Mouse (Mus musculus): ENCODE measurements around the gene Jup.
"Not testable (repeated sequence)": the region's sequence is repeated elsewhere in the genome, so short reads cannot be mapped to it uniquely, and the experiment has no call there.

Gene Jup

GRCm38 (mm10) chr11:100391081-100391883, 6.3 kb downstream of the Jup start:
- peak in 1 of 2 experiments; percentile 38 for DNase-seq (ENCODE audit: low spot score in 2 of 2)

DNA sequence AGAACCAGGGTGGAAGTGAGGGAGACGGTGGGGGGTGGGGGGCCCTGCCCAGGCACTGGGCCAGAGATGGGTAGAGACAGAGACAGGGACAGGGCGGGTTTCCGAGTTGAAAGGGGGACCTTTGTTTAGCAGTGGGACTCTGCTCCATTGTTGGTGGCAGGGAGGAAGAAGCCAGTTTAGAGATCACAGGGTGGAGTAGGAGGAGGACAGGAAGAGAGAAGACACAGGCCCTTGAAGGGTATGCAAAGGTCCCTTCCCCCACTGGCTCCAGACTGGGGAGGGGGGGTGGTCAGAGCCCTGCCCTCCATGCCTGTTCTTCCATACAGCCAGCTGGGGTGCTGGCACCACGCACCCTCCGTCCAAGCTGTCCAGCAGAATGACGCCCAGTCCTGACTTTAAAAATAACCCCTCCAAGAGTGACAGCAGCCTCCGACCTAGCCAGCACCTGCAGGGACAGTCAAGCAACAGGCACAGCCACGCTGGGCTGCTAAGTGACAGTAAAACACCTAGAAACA, 7.6 kb downstream of the Jup start:
- no peak for DNase-seq (ENCODE audit: low spot score in 2 of 2)

DNA sequence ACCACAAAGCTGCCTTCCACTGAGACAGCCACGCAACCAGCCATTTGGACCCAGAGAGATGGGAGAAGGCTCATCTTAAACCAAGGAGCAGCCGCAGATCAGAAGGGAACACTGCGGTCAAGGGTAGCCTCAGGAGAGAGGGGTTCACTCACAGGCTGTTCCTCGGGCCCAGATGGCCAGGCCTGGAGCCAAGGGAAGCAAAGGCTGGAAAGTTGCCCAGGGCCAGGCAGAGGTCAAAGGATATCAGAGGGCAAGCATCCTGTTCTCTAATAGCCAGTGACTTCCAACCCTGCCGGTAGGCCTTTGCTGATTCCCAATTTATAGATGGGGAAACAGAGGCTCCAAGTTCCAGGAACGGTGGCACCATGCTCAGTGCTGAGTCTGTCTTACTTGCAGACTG, 9.0 kb downstream of the Jup start:
- DNase-seq (ENCODE audit: low spot score in 2 of 2), result no peak

DNA sequence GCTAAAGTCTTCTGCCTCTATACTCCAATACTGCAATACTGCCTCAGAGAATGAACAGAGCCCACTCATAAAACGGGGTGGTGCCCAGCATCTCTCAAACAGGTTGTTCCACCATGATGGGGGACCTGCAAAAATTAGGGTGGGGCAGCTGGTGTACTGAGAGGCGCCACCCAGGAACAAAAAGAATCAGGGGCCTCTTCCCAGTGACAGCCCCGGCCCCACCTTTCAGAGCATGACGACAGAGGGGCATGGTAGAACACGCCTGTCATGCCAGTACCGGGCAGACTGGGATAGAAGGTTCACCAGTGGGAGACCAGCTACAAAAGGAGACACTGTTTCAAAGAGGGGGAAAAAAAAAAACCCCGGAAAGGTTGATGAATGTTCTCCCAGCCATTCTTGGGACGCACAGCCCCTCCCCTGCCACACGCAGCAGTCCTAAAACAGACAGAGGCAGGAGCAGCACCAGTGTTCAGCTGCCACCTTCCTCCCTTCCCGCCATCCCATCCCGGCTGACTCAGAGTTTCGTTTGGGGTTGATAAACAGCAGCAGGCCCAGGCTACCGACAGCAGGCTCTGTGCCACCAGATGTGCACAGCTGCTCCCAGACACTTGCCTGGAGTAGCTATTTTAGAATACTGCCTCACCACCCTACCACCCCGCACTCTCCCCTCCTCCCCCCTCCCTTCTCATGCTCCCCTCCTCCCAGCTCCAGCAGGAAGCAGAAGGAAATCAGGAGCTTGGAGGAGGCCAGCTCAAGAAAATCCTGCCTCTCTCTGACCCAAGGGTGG, 9.8 kb downstream of the Jup start:
- peak in 1 of 2 experiments; percentile 54 for DNase-seq (ENCODE audit: low spot score in 2 of 2)

GRCm38 (mm10) chr11:100387111-100387510, 10.5 kb downstream of the Jup start:
- no peak for DNase-seq (ENCODE audit: low spot score in 2 of 2)

DNA sequence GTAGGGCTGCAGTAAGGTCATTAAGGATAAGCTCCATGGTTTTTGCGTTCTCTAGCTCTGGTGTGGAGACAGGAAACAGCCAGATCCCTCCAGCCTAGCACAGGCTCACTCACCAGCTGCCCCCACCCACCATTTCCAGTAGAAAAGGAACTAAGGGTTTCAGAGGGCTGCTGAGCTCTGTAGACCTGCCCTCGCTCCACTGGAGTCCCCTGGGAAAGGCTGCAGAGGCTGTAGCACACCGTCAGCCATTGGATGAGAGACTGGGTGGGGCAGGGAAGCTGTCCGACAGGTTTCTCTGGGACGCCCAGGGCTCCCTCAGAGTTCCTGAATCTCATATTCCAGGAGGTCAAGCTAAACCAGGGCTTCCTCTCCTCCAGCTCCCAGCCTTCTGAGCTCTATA, 11.0 kb downstream of the Jup start:
- DNase-seq (ENCODE audit: low spot score in 2 of 2), result no peak

GRCm38 (mm10) chr11:100385016-100385415, 12.5 kb downstream of the Jup start:
- no peak for DNase-seq (ENCODE audit: low spot score in 2 of 2)

DNA sequence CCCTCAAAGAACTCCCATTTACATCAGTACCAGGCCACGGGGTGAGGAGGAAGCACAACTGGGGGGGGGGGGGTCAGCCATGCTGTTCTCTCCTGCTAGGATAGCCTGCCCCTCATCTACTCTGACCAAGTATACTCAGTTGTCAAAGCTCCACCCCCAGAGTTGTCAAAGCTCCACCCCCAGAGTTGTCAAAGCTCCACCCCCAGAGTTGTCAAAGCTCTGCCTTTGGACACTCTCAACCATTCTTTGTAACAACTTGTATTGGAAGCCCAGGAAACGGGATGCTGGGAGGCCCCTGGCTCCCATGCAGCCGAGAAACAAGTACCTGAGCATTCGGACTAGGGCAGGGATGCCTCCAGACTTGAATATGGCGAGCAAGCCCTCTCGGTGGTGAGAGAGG, 14.9 kb downstream of the Jup start:
- DNase-seq (ENCODE audit: low spot score in 2 of 2), result no peak

GRCm38 (mm10) chr11:100379311-100379710, 18.3 kb downstream of the Jup start:
- DNase-seq (ENCODE audit: low spot score in 2 of 2), result no peak

GRCm38 (mm10) chr11:100378446-100378845, 19.1 kb downstream of the Jup start:
- no peak for DNase-seq (ENCODE audit: low spot score in 2 of 2)

DNA sequence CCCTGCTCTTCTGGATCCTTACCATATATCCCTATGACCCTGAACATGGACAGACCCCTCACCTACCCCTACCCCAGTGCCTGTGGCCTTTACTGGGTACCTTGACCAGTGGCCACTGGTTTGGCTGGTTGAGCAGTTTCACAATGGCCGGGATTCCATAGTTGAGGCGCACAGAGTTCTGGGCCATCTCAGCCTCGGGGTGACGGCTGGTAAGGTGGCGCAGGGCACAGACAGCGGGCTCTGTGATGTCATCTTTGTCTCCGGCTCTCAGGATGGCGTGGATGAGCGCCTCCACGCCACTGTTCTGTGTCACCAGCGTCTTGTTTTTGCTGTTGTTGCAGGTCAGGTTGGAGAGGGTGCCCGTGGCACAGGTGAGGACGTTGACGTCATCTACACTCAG, 19.6 kb downstream of the Jup start:
- no peak for DNase-seq (ENCODE audit: low spot score in 2 of 2)

DNA sequence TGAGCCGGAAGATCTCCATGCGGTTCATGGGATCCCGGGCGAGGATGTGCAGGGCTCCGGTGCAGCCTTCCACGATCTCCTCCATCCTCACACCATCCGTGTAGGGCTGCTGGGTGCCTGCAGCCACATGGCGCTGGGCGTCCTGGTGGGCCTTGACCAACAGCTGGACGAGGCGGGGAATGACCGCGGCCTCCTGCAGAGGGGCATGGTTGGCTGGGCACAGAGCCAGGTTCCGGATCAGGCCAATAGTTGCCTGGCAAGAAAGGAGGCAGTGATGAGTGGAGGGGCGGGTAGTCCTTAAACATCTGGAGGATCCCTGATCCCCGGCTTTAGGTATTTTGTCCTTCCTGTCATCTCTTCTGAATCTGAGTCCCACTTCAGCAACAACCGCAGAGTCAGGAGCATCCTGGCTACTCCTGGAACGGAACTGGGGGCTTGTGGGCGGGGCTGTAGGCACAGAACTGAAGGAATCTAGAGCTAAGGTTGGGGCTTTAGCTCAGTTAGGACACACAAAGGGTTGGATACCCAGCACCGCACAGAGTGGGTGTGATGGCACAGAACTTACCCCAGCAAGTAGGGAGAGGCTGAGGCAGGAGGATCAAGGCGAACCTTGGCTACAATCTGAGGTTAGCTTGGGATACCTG, 20.7 kb downstream of the Jup start:
- DNase-seq (ENCODE audit: low spot score in 2 of 2), result no peak

DNA sequence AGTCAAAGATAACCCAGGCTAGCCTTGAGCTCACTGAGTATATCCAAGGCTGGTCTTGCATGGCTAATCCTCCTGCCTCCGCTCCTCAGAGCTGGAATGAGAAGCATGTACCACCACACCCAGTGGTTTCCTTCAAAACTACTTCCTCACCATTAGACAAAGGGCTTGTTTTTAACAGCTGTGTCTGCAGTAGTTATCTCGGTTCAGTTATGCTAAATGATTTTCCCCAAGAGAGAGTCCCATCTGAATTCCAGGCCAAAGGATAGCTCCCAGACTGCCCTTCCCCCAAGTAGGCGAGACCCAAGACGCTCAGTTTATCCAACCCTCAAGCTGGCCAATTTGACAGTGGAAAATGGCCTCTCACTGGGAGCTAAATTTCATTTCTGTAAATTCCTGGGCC, 21.6 kb downstream of the Jup start:
- no peak for DNase-seq (ENCODE audit: low spot score in 2 of 2)

DNA sequence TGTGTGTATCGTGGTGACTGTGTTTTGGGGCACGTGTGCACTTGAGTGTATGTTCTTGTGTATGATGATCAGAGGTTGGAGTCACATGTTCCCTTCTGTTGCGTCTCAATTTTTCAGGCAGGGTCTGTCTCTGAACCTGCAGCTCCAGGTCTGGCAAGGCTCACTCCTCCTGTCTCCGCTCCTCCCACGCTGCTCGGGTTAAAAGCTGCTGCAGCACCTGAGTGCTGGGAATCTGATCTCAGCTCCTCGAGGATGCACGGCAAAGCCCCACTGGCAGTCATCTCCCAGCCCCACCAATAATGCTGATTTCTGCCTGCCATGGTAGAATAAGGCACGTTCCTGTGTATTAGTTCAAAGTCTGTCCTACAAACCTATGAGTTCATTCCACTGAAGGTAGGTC, 22.4 kb downstream of the Jup start:
- no peak for DNase-seq (ENCODE audit: low spot score in 2 of 2)

DNA sequence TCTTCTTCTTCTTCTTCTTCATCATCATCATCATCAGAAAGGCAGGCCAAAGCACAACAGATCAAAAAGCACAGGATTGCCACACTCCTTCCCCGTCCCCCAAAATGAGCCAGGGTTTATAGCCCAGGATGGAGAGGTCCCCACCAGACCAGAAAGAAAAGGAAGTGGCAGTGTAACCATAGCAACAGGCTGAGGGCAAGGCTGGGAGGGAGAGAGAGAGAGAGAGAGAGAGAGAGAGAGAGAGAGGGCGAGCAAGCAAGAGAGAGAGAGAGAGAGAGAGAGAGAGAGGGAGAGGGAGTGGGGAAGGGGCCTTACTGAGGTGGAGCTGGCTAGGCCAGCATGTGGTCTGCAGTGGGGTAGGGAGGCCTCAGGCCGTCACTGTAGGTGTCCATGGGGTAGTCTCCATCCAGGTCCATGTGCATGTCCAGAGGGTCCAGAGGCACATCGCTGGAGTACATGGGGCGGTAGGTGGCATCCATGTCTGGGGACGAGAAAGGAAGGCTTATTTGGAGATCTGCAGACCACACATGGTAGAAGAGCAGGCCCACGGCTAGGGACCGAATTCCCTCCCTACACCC, 25.5 kb downstream of the Jup start:
- DNase-seq (ENCODE audit: low spot score in 2 of 2), result no peak

GRCm38 (mm10) chr11:100369822-100370221, 27.7 kb downstream of the Jup start:
- DNase-seq (ENCODE audit: low spot score in 2 of 2), result no peak

DNA sequence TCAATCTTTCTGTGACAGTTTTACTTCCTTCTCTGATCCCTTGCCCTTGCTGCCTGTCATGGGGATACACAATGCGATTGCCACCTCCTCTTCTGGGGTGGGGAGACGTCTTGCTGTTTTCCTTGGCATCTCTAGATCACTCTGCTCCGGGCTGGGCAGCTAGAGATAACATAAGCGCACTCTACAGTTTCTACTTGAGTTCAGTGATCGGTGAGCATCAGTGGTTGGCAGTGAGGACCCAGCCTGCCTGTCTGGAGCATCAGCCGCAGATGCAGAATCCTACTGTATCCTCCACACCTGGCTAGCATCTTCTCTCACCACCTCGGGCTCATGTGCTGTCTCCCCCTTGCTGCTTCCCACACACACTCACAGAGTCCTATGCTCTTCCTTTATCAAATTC, 28.4 kb downstream of the Jup start:
- DNase-seq (ENCODE audit: low spot score in 2 of 2), result no peak

- DNase-seq (ENCODE audit: low spot score in 2 of 2), result peak in 1 of 2 experiments; percentile 48
These were observed 34.5 kb downstream of the Jup start for GRCm38 (mm10) chr11:100362979-100363562.

GRCm38 (mm10) chr11:100362209-100362978, 35.2 kb downstream of the Jup start:
- peak in 1 of 2 experiments; percentile 74 for DNase-seq (ENCODE audit: low spot score in 2 of 2)

- not testable (repeated sequence) for DNase-seq (ENCODE audit: low spot score in 2 of 2)
These were observed 36.5 kb downstream of the Jup start for GRCm38 (mm10) chr11:100361059-100361458.

DNA sequence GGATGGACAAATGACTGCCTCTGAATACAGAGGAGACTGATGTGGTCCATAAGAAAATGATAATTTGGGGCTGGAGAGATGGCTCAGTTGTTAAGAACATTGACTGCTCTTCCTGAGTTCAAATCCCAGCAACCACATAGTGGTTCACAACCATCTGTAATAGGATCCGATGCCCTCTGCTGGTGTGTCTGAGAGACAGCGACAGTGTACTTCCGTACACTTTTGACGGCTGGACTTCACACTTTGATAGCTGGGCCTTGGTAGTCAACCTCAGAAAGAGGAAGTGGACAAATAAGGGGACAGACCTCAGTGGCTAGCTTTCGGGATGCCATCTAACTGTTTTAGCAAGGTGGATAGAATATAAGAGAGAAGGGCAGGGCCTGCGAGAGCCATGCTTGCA, 37.4 kb downstream of the Jup start:
- DNase-seq (ENCODE audit: low spot score in 2 of 2), result no peak

All from frontal cortex, postnatal 10 days (tissue).